In genomic region chr3:127161998-127162712, GRCm38 (mm10) we compare ENCODE assay signal across 8 mouse cellular contexts.
A peak's percentile ranks its signal among the peaks of the same experiment; 100 is the strongest.
DNase-seq lines count a peak whose midpoint lies in the region; ATAC-seq and TF ChIP-seq lines count a peak whose summit lies in the region.

No protein-coding gene starts in this region.

- TF ChIP-seq EP300 in ES-Bruce4 (IDR thresholded peaks at IDR 0.05; ENCODE audit: insufficient read depth, low read depth, low read length), result no peak

- H3K4me2 ChIP-seq in lung, embryonic 16.5 days (ENCODE audit: low read depth, low read length), result peak overlapping the region; percentile 97

- no peak for TF ChIP-seq POLR2A in ES-Bruce4 (IDR thresholded peaks at IDR 0.05; ENCODE audit: insufficient read depth, low read length)
- TF ChIP-seq POLR2A in cerebellum, adult 2 months (IDR thresholded peaks at IDR 0.05; ENCODE audit: borderline replicate concordance, insufficient read depth, low read length), result peak; percentile 38; the same call in 1 of the 2 replicates

- no peak for TF ChIP-seq CTCF in ES-Bruce4 (IDR thresholded peaks at IDR 0.05; ENCODE audit: low read depth, low read length)
- TF ChIP-seq CTCF in cerebellum, adult 2 months (IDR thresholded peaks at IDR 0.05; ENCODE audit: borderline replicate concordance, insufficient read depth, low read depth, low read length), result no peak

- no peak overlapping the region for H3K27ac ChIP-seq in ES-Bruce4 (ENCODE audit: insufficient read depth, low read length)
- H3K27ac ChIP-seq in cerebellum, adult 2 months (ENCODE audit: insufficient read depth, low read length), result peak overlapping the region; percentile 70
- H3K27ac ChIP-seq in hindbrain, embryonic 10.5 days, result peak overlapping the region; percentile 53
- H3K27ac ChIP-seq in lung, embryonic 16.5 days (ENCODE audit: low read length), result no peak overlapping the region

- H3K9ac ChIP-seq in ES-Bruce4 (ENCODE audit: low read depth, poor library complexity, severe bottlenecking), result peak overlapping the region; percentile 13
- H3K9ac ChIP-seq in lung, embryonic 16.5 days (ENCODE audit: low read length), result peak overlapping the region; percentile 54

- no peaks in the 10 kb centered on the region for H3K4me1 ChIP-seq in ES-Bruce4 (ENCODE audit: control insufficient read depth, insufficient read depth, low read length)
- H3K4me1 ChIP-seq in cerebellum, adult 2 months (ENCODE audit: control insufficient read depth, insufficient read depth, low read length), result peaks cover 19% of the 10 kb centered on the region; the same call in 1 of the 2 replicates
- H3K4me1 ChIP-seq in hindbrain, embryonic 10.5 days (replicated peaks), result peaks cover 18% of the 10 kb centered on the region
- H3K4me1 ChIP-seq in lung, embryonic 16.5 days (replicated peaks; ENCODE audit: control insufficient read depth, insufficient read depth, low read length), result peaks cover 3% of the 10 kb centered on the region

- ATAC-seq in frontal cortex, adult (ENCODE audit: low TSS enrichment), result peak; percentile 64
- peak; percentile 92 for ATAC-seq in lung, embryonic 16.5 days (ENCODE audit: low read depth)

- H3K36me3 ChIP-seq in ES-Bruce4 (ENCODE audit: control insufficient read depth, insufficient read depth, low read length, poor library complexity, severe bottlenecking), result no peaks in the 10 kb centered on the region
- H3K36me3 ChIP-seq in hindbrain, embryonic 10.5 days, result no peaks in the 10 kb centered on the region
- no peaks in the 10 kb centered on the region for H3K36me3 ChIP-seq in lung, embryonic 16.5 days (ENCODE audit: control insufficient read depth, insufficient read depth, low read length)

- under 1% methylated on average over 41 of the region's 41 CpGs for WGBS in cerebellum, adult 2 months
- under 1% methylated on average over 41 of the region's 41 CpGs for WGBS in hindbrain, embryonic 10.5 days
- WGBS in lung, embryonic 16.5 days, result under 1% methylated on average over 41 of the region's 41 CpGs

- H3K9me3 ChIP-seq in ES-Bruce4 (replicated peaks; ENCODE audit: control insufficient read depth, insufficient read depth, low read length, poor library complexity, severe bottlenecking), result no peaks in the 10 kb centered on the region
- H3K9me3 ChIP-seq in hindbrain, embryonic 10.5 days, result no peaks in the 10 kb centered on the region
- H3K9me3 ChIP-seq in lung, embryonic 16.5 days (ENCODE audit: control insufficient read depth, low read length), result no peaks in the 10 kb centered on the region

- H3K27me3 ChIP-seq in ES-Bruce4 (ENCODE audit: control insufficient read depth, insufficient read depth, low read length, poor library complexity, severe bottlenecking), result no peaks in the 10 kb centered on the region
- H3K27me3 ChIP-seq in cerebellum, adult 2 months (ENCODE audit: control insufficient read depth, insufficient read depth, low read length), result no peaks in the 10 kb centered on the region
- H3K27me3 ChIP-seq in hindbrain, embryonic 10.5 days (ENCODE audit: insufficient read depth, poor library complexity, severe bottlenecking), result peaks cover 51% of the 10 kb centered on the region
- H3K27me3 ChIP-seq in lung, embryonic 16.5 days (ENCODE audit: control insufficient read depth, insufficient read depth, low read depth, low read length), result peaks cover 13% of the 10 kb centered on the region

- H3K4me3 ChIP-seq in ES-Bruce4 (ENCODE audit: low read depth, low read length), result peak overlapping the region; percentile 63
- H3K4me3 ChIP-seq in cerebellum, adult 2 months (replicated peaks; ENCODE audit: insufficient read depth, low read depth, low read length), result peak overlapping the region; percentile 100
- H3K4me3 ChIP-seq in hindbrain, embryonic 10.5 days, result peak overlapping the region; percentile 75
- H3K4me3 ChIP-seq in lung, embryonic 16.5 days (ENCODE audit: low read length), result peak overlapping the region; percentile 52

- DNase-seq in cerebellum, adult 2 months, result peak; percentile 89 to 92
- peak; percentile 75 for DNase-seq in hindbrain, embryonic 10.5 days (ENCODE audit: low spot score)
- DNase-seq in layer of hippocampus, postnatal 14 days (ENCODE audit: low spot score in 2 of 2), result peak; percentile 63 to 73
- DNase-seq in retina, adult 2 months (ENCODE audit: low read depth, low spot score), result peak; percentile 82
- DNase-seq in spleen, postnatal 36 days (ENCODE audit: low spot score in 2 of 2), result no peak

Comparison
In these comparisons a context has a peak if more than half of its experiments do, and no peak if none do; other contexts are left out.
1. H3K27ac ChIP-seq: peak in cerebellum, adult 2 months (single experiment) and hindbrain, embryonic 10.5 days (single experiment); none in ES-Bruce4 (single experiment) and lung, embryonic 16.5 days (single experiment).
2. DNase-seq: peak in cerebellum, adult 2 months (2 of 2), hindbrain, embryonic 10.5 days (single experiment), layer of hippocampus, postnatal 14 days (2 of 2) and retina, adult 2 months (single experiment); none in spleen, postnatal 36 days (0 of 2).
3. Peak in every context shown above with its lines, with median percentiles within 50 percentile points of each other: H3K4me3 ChIP-seq.